Mouse (Mus musculus): ENCODE data around the gene Akt3. TPM values are rescaled to one million over a fixed set of nuclear protein-coding genes. Genes with fewer than 3 reads are reported as not detected.

Gene Akt3
- polyA plus RNA-seq, 1 experiment = 44.3 TPM

DNA sequence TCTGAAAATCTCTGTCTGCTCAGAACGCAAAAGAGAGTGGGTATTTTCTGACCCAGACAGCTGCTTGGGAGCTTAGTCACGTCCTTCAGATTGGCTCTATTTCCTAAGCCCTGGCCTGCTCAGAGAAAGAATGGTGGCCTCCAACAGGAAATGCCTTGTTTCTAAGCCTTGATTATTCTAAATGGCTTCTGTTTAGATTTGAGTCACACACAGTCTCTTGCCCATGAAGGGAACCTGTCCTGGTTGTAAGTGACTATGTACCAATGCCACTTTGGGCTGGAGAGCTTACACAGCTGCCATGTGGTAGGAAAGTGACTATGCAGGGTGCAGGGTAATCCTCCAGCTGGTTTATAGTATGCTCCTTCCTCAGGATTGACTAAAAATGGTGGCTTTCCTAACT, 243.7 kb downstream of the Akt3 start:
- Histone ChIP-seq H3K9ac (ENCODE audit: low read depth, poor library complexity, severe bottlenecking) (no peak overlapping the region), H3K4me3 (ENCODE audit: low read depth, low read length) (no peak overlapping the region), H3K36me3 (ENCODE audit: control insufficient read depth, insufficient read depth, low read length, poor library complexity, severe bottlenecking) (no peaks in the 10 kb centered on the region), H3K9me3 (replicated peaks; ENCODE audit: control insufficient read depth, insufficient read depth, low read length, poor library complexity, severe bottlenecking) (no peaks in the 10 kb centered on the region), H3K27me3 (ENCODE audit: control insufficient read depth, insufficient read depth, low read length, poor library complexity, severe bottlenecking) (no peaks in the 10 kb centered on the region), H3K4me1 (ENCODE audit: control insufficient read depth, insufficient read depth, low read length) (no peaks in the 10 kb centered on the region), H3K27ac (ENCODE audit: insufficient read depth, low read length) (no peak overlapping the region)
- TF ChIP-seq EP300 (IDR thresholded peaks at IDR 0.05; ENCODE audit: insufficient read depth, low read depth, low read length) (no peak), CTCF (IDR thresholded peaks at IDR 0.05; ENCODE audit: low read depth, low read length) (no peak), POLR2A (IDR thresholded peaks at IDR 0.05; ENCODE audit: insufficient read depth, low read length) (no peak)

DNA sequence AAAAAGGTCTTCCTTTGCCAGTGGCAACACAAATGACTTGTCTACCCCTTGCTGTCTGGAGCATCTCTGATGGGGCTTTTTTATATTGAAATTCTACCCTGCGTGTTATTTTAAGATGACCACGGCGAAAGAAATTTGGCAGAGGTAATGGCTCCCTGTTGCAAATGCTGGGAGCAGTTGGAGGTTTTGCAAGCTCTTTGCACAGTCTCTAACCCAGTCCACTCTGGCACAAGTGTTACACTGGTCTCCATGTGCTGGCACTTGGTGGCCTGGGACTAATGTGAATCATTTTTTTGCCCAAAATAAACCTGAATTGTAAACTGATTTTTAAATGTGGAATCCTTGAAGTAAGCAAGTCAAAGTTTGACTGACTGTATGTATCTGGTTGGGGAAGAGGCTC, 244.2 kb downstream of the Akt3 start:
- Histone ChIP-seq H3K27me3 (ENCODE audit: control insufficient read depth, insufficient read depth, low read length, poor library complexity, severe bottlenecking) (no peaks in the 10 kb centered on the region), H3K4me1 (ENCODE audit: control insufficient read depth, insufficient read depth, low read length) (no peaks in the 10 kb centered on the region), H3K27ac (ENCODE audit: insufficient read depth, low read length) (no peak overlapping the region), H3K36me3 (ENCODE audit: control insufficient read depth, insufficient read depth, low read length, poor library complexity, severe bottlenecking) (no peaks in the 10 kb centered on the region), H3K4me3 (ENCODE audit: low read depth, low read length) (no peak overlapping the region), H3K9me3 (replicated peaks; ENCODE audit: control insufficient read depth, insufficient read depth, low read length, poor library complexity, severe bottlenecking) (no peaks in the 10 kb centered on the region), H3K9ac (ENCODE audit: low read depth, poor library complexity, severe bottlenecking) (no peak overlapping the region)
- no peak for TF ChIP-seq POLR2A (IDR thresholded peaks at IDR 0.05; ENCODE audit: insufficient read depth, low read length)
- TF ChIP-seq EP300 (IDR thresholded peaks at IDR 0.05; ENCODE audit: insufficient read depth, low read depth, low read length) = no peak
- no peak for TF ChIP-seq CTCF (IDR thresholded peaks at IDR 0.05; ENCODE audit: low read depth, low read length)

DNA sequence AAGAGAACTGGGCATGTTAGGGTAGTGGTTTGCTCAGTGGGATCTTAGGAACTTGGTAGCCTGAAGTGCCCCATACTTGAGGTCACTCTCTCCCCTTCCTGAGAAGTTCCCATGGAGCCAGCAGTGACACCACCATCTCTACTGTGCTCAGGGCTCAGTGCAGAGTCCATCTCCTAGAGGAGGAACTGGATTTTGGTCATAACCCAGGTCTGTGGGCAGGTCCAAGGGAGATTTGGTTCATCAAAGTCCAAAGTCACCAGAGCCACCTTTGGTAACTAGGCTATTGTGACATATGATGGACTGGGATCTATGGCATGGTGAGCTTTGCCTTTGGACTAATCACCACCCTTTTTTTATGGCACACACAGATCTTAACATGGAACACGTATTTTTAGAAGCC, 244.7 kb downstream of the Akt3 start:
- Histone ChIP-seq H3K9ac (ENCODE audit: low read depth, poor library complexity, severe bottlenecking) (no peak overlapping the region), H3K27me3 (ENCODE audit: control insufficient read depth, insufficient read depth, low read length, poor library complexity, severe bottlenecking) (no peaks in the 10 kb centered on the region), H3K27ac (ENCODE audit: insufficient read depth, low read length) (no peak overlapping the region), H3K4me1 (ENCODE audit: control insufficient read depth, insufficient read depth, low read length) (no peaks in the 10 kb centered on the region), H3K4me3 (ENCODE audit: low read depth, low read length) (no peak overlapping the region), H3K36me3 (ENCODE audit: control insufficient read depth, insufficient read depth, low read length, poor library complexity, severe bottlenecking) (no peaks in the 10 kb centered on the region), H3K9me3 (replicated peaks; ENCODE audit: control insufficient read depth, insufficient read depth, low read length, poor library complexity, severe bottlenecking) (no peaks in the 10 kb centered on the region)
- TF ChIP-seq EP300 (IDR thresholded peaks at IDR 0.05; ENCODE audit: insufficient read depth, low read depth, low read length) (no peak), CTCF (IDR thresholded peaks at IDR 0.05; ENCODE audit: low read depth, low read length) (no peak), POLR2A (IDR thresholded peaks at IDR 0.05; ENCODE audit: insufficient read depth, low read length) (no peak)

DNA sequence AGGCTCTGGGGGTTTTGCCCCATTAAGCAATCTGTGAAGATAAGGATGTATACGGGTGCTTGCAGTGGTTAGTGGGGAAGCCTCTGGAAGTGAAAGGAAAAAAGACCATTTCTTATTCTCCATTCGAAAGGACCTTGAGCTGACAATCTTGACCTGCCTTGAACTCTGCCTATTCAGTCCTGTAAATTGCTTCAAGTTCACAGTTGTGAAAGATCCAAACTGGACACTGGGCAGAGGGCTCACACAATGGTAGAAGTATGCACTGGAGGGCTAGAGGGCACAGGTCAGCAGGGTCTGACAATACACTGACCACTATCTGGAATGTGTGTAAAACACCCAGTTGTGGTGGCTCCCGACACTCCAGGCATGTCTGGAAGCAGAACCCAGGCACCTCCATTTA, 245.2 kb downstream of the Akt3 start:
- no peak for TF ChIP-seq POLR2A (IDR thresholded peaks at IDR 0.05; ENCODE audit: insufficient read depth, low read length)
- TF ChIP-seq EP300 (IDR thresholded peaks at IDR 0.05; ENCODE audit: insufficient read depth, low read depth, low read length) = no peak
- TF ChIP-seq CTCF (IDR thresholded peaks at IDR 0.05; ENCODE audit: low read depth, low read length) = no peak
- H3K9me3 ChIP-seq (replicated peaks; ENCODE audit: control insufficient read depth, insufficient read depth, low read length, poor library complexity, severe bottlenecking) = no peaks in the 10 kb centered on the region
- no peaks in the 10 kb centered on the region for H3K27me3 ChIP-seq (ENCODE audit: control insufficient read depth, insufficient read depth, low read length, poor library complexity, severe bottlenecking)
- no peak overlapping the region for H3K9ac ChIP-seq (ENCODE audit: low read depth, poor library complexity, severe bottlenecking)
- H3K27ac ChIP-seq (ENCODE audit: insufficient read depth, low read length) = no peak overlapping the region
- H3K36me3 ChIP-seq (ENCODE audit: control insufficient read depth, insufficient read depth, low read length, poor library complexity, severe bottlenecking) = no peaks in the 10 kb centered on the region
- H3K4me1 ChIP-seq (ENCODE audit: control insufficient read depth, insufficient read depth, low read length) = no peaks in the 10 kb centered on the region
- H3K4me3 ChIP-seq (ENCODE audit: low read depth, low read length) = no peak overlapping the region

DNA sequence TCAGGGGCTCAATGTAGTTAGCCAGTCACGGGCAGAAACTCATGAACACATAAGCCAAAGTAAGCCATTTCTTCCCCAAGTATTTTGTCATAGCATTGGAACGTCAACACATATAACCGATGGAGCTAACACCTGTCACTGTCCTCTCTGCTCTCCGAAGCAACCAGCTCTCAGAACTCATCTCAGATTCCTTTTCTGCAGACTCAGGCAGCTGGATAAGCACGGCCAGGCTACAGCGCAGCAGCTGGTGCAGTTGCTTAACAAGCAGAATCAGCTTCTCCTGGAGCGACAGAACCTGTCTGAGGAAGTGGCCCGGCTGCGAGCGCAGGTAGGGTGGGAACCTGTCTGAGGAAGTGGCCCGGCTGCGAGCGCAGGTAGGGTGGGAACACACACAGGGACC, 246.3 kb downstream of the Akt3 start:
- Histone ChIP-seq H3K9ac (ENCODE audit: low read depth, poor library complexity, severe bottlenecking) (no peak overlapping the region), H3K27ac (ENCODE audit: insufficient read depth, low read length) (no peak overlapping the region), H3K27me3 (ENCODE audit: control insufficient read depth, insufficient read depth, low read length, poor library complexity, severe bottlenecking) (no peaks in the 10 kb centered on the region), H3K4me1 (ENCODE audit: control insufficient read depth, insufficient read depth, low read length) (no peaks in the 10 kb centered on the region), H3K4me3 (ENCODE audit: low read depth, low read length) (no peak overlapping the region), H3K36me3 (ENCODE audit: control insufficient read depth, insufficient read depth, low read length, poor library complexity, severe bottlenecking) (no peaks in the 10 kb centered on the region), H3K9me3 (replicated peaks; ENCODE audit: control insufficient read depth, insufficient read depth, low read length, poor library complexity, severe bottlenecking) (no peaks in the 10 kb centered on the region)
- TF ChIP-seq POLR2A (IDR thresholded peaks at IDR 0.05; ENCODE audit: insufficient read depth, low read length) (no peak), CTCF (IDR thresholded peaks at IDR 0.05; ENCODE audit: low read depth, low read length) (no peak), EP300 (IDR thresholded peaks at IDR 0.05; ENCODE audit: insufficient read depth, low read depth, low read length) (no peak)

DNA sequence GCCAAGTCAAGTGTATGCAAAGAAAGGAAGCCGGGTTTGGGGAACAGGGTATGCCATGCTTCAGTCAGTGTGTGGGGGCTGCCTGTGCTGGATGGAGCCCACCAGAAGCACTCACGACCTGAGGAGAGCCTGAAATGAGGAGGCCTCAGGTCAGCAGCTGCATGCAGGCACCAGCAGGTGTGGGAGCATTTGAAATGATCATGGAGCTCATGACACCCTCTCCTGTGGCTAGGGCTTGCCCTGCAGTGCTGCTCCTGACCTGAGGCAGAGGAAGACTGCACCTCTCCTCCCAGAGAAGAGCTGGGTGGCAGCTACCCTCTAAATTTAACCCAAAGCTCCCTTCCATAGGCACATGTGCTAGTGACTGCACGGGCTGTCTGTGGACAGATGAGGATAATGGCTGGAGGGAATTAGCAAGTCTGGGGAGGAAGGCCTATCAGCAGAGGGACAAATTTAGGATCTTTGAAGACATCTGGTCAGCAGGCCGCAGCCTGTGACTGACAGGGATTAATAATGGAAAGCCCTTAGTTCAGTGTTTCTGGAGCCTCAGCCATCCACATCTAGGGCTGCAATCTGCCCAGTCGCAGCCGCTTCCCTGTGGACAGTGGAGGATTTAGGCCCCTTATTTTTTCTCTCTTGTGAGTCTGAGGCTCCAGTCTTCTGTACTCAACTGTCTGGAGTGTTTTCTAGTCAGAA, 247.2 kb downstream of the Akt3 start:
- H3K27me3 ChIP-seq (ENCODE audit: control insufficient read depth, insufficient read depth, low read length, poor library complexity, severe bottlenecking) = no peaks in the 10 kb centered on the region
- H3K4me3 ChIP-seq (ENCODE audit: low read depth, low read length) = no peak overlapping the region
- no peaks in the 10 kb centered on the region for H3K4me1 ChIP-seq (ENCODE audit: control insufficient read depth, insufficient read depth, low read length)
- TF ChIP-seq CTCF (IDR thresholded peaks at IDR 0.05; ENCODE audit: low read depth, low read length) = no peak
- TF ChIP-seq EP300 (IDR thresholded peaks at IDR 0.05; ENCODE audit: insufficient read depth, low read depth, low read length) = no peak
- no peak for TF ChIP-seq POLR2A (IDR thresholded peaks at IDR 0.05; ENCODE audit: insufficient read depth, low read length)
- no peak overlapping the region for H3K27ac ChIP-seq (ENCODE audit: insufficient read depth, low read length)
- no peaks in the 10 kb centered on the region for H3K9me3 ChIP-seq (replicated peaks; ENCODE audit: control insufficient read depth, insufficient read depth, low read length, poor library complexity, severe bottlenecking)
- H3K9ac ChIP-seq (ENCODE audit: low read depth, poor library complexity, severe bottlenecking) = no peak overlapping the region
- H3K36me3 ChIP-seq (ENCODE audit: control insufficient read depth, insufficient read depth, low read length, poor library complexity, severe bottlenecking) = no peaks in the 10 kb centered on the region
